Mouse (Mus musculus) layer of hippocampus, postnatal 36 days (tissue): Measurements from ENCODE around the gene Krt6a. TPM values are rescaled to one million over a fixed set of nuclear protein-coding genes. Genes with fewer than 3 reads are reported as not detected.

Experiments used
- microRNA-seq, 2 experiments: library from miRNA; unstranded; fragments of <30 nt; microRNA quantifications; one replicate each; pipeline ENCODE4 v1.2.0; 2021
- total RNA-seq, 2 experiments: library from RNA; stranded (reverse); gene quantifications; 2 replicates each; pipeline ENCODE4 v1.2.3; 2021

Gene Krt6a
- total RNA-seq, 2 experiments from 2014 or later, result not detected

Small RNAs within 50 kb of the gene (microRNA-seq; reads per million reads assigned to microRNA genes)
- gene Gm44323, result 0 reads per million in 2 experiments
- 0 reads per million in 2 experiments for gene Gm44342
- gene Gm44383, result 0 reads per million in 2 experiments
- 0 reads per million in 2 experiments for gene Gm44479

Other genes starting within 250 kb of the Krt6a start
- not detected for gene Krt88, start 246.6 kb downstream of the Krt6a start, total RNA-seq
- not detected for gene Krt81, start 230.6 kb downstream of the Krt6a start, total RNA-seq
- not detected for gene Krt86, start 220.8 kb downstream of the Krt6a start, total RNA-seq
- not detected for gene Krt83, start 202.8 kb downstream of the Krt6a start, total RNA-seq
- not detected for gene Gm49425, start 177.0 kb downstream of the Krt6a start, total RNA-seq
- not detected for gene Krt84, start 161.5 kb downstream of the Krt6a start, total RNA-seq
- not detected for gene Krt82, start 143.6 kb downstream of the Krt6a start, total RNA-seq
- not detected for gene Krt90, start 131.4 kb downstream of the Krt6a start, total RNA-seq
- gene Krt75, start 120.4 kb downstream of the Krt6a start, total RNA-seq, result not detected
- not detected for gene Gm5414, start 66.1 kb downstream of the Krt6a start, total RNA-seq
- gene Gm5478, start 46.9 kb downstream of the Krt6a start, total RNA-seq, result not detected
- gene Krt6b, start 14.0 kb downstream of the Krt6a start, total RNA-seq, result not detected
- gene Krt5, start 18.6 kb upstream of the Krt6a start, total RNA-seq, result under 1 TPM; 0.56 to 0.85 TPM
- gene Krt71, start 48.8 kb upstream of the Krt6a start, total RNA-seq, result not detected
- gene Krt72, start 92.2 kb upstream of the Krt6a start, total RNA-seq, result not detected
- 1 to 10 TPM; 5.8 to 8.1 TPM for gene Krt73, start 108.0 kb upstream of the Krt6a start, total RNA-seq
- 1 to 10 TPM; 4.6 to 6.4 TPM for gene Krt2, start 123.9 kb upstream of the Krt6a start, total RNA-seq
- 1 to 10 TPM; 3.5 to 4.6 TPM for gene Krt1, start 156.5 kb upstream of the Krt6a start, total RNA-seq
- 10 to 100 TPM in 1 of 2 experiments, 1 to 10 TPM in 1; 9.2 to 10.1 TPM for gene Krt77, start 175.4 kb upstream of the Krt6a start, total RNA-seq
- not detected for gene Krt76, start 198.6 kb upstream of the Krt6a start, total RNA-seq
- gene Krt4, start 230.4 kb upstream of the Krt6a start, total RNA-seq, result not detected
- not detected for gene Krt79, start 246.0 kb upstream of the Krt6a start, total RNA-seq